Mouse (Mus musculus): ENCODE data around the gene Itih2. TPM values are rescaled to one million over a fixed set of nuclear protein-coding genes. Genes with fewer than 3 reads are reported as not detected.

Itih2 gene
- total and polyA plus RNA-seq, 3 experiments, result not detected

DNA sequence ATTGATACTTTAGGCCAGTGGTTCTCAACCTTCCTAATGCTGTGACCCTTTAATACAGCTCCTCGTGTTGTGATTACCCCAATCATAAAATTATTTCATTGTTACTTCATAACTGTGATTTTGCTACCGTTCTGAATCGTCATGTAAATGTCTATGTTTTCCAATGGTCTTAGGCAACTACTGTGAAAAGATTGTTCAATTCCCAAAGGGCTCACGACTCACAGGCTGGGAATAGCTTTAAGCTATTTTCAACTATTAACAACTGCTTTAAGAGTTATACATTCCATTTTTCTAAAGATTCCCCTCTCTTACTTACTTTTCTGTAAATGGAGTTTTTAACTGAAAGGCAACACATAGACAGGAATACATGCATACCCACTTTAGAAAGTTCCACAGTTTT is 30.8 kb upstream of the Itih2 start:
- no peak for DNase-seq (ENCODE audit: low read depth, low spot score)
- Histone ChIP-seq H3K9ac (ENCODE audit: control insufficient read depth, low read depth, low read length, poor library complexity, severe bottlenecking) (no peak overlapping the region), H3K27ac (ENCODE audit: control insufficient read depth, low read depth, low read length) (no peak overlapping the region), H3K9me3 (replicated peaks; ENCODE audit: insufficient read depth, low read length) (no peaks in the 10 kb centered on the region), H3K4me3 (ENCODE audit: control insufficient read depth in 1 of 2, insufficient read depth in 1 of 2, low read depth in 2 of 2, low read length in 2 of 2) (no peak overlapping the region), H3K4me1 (ENCODE audit: control insufficient read depth in 1 of 2, insufficient read depth in 2 of 2, low read length in 2 of 2) (peaks cover 0 to 6% of the 10 kb centered on the region in 2 experiments; a peak in 1 of 4 replicates), H3K79me2 (ENCODE audit: control insufficient read depth, insufficient read depth, low read length, poor library complexity) (no peaks in the 10 kb centered on the region), H3K36me3 (ENCODE audit: control insufficient read depth in 1 of 2, insufficient read depth in 2 of 2, low read length in 2 of 2) (no peaks in the 10 kb centered on the region), H3K27me3 (ENCODE audit: control insufficient read depth in 1 of 2, insufficient read depth in 2 of 2, low read length in 2 of 2) (no peaks in the 10 kb centered on the region)
- TF ChIP-seq POLR2AphosphoS2 (IDR thresholded peaks at IDR 0.05; ENCODE audit: low read length) (no peak), NELFE (IDR thresholded peaks at IDR 0.05; ENCODE audit: low read depth, low read length) (no peak), MEF2A (IDR thresholded peaks at IDR 0.05; ENCODE audit: extremely low read depth, insufficient replicate concordance, low read depth, low read length, poor library complexity, severe bottlenecking) (no peak), HCFC1 (IDR thresholded peaks at IDR 0.05; ENCODE audit: low read depth, low read length) (no peak), ZKSCAN1 (IDR thresholded peaks at IDR 0.05; ENCODE audit: low read depth, low read length) (no peak), RAD21 (IDR thresholded peaks at IDR 0.05; ENCODE audit: low read depth, low read length) (no peak), ZNF384 (IDR thresholded peaks at IDR 0.05; ENCODE audit: low read depth, low read length) (no peak), CHD2 (IDR thresholded peaks at IDR 0.05; ENCODE audit: low read length) (no peak), POLR2AphosphoS5 (IDR thresholded peaks at IDR 0.05; ENCODE audit: borderline replicate concordance, low read depth, low read length) (no peak), GABPA (IDR thresholded peaks at IDR 0.05; ENCODE audit: low read depth, low read length) (no peak), MAX (IDR thresholded peaks at IDR 0.05; ENCODE audit: low read length) (no peak), JUND (IDR thresholded peaks at IDR 0.05; ENCODE audit: low read depth, low read length) (no peak), SMC3 (IDR thresholded peaks at IDR 0.05; ENCODE audit: low read depth, low read length) (no peak), KAT2A (conservative IDR thresholded peaks at IDR 0.05; ENCODE audit: low read depth, low read length) (no peak)

DNA sequence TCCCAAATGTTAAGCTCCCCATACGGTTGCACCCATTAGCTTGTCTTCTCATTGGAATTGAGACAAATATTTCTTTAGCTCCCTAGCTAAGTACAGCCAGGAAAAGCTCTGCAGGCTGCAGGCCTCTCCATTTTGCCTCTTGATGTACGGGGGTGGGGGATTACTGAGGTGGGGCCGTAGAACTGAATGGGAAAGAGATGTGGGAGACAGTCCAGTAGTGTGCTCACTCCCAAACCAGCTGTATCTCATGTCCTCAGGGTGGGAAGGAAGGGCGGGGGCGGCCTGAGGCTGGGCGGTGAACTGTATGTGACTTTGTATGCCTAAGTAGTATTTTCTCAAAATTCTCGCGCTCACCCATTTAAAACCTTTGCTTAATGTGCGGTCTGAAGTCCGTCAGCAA is 26.0 kb upstream of the Itih2 start:
- TF ChIP-seq USF1 (IDR thresholded peaks at IDR 0.05; ENCODE audit: low read depth, low read length) (no peak), MAFK (IDR thresholded peaks at IDR 0.05; ENCODE audit: borderline replicate concordance, low read depth, low read length) (no peak), ZMIZ1 (IDR thresholded peaks at IDR 0.05; ENCODE audit: low read depth, low read length) (no peak), CHD1 (IDR thresholded peaks at IDR 0.05; ENCODE audit: low read depth, low read length) (no peak), CTCF (IDR thresholded peaks at IDR 0.05 in 2 of 3, conservative IDR thresholded peaks at IDR 0.05 in 1 of 3; ENCODE audit: control insufficient read depth in 1 of 3, insufficient read depth in 1 of 3, low read depth in 2 of 3, low read length in 3 of 3, poor library complexity in 1 of 3, severe bottlenecking in 1 of 3) (no peak), NRF1 (IDR thresholded peaks at IDR 0.05; ENCODE audit: insufficient read depth, low read depth, low read length, poor library complexity, severe bottlenecking) (no peak), UBTF (IDR thresholded peaks at IDR 0.05; ENCODE audit: borderline replicate concordance, insufficient read depth, low read depth, low read length) (no peak), SMC3 (IDR thresholded peaks at IDR 0.05; ENCODE audit: low read depth, low read length) (no peak), ZNF384 (IDR thresholded peaks at IDR 0.05; ENCODE audit: low read depth, low read length) (no peak), E2F4 (IDR thresholded peaks at IDR 0.05; ENCODE audit: borderline replicate concordance, low read depth, low read length) (no peak), HCFC1 (IDR thresholded peaks at IDR 0.05; ENCODE audit: low read depth, low read length) (no peak), JUND (IDR thresholded peaks at IDR 0.05; ENCODE audit: low read depth, low read length) (no peak), MYC (IDR thresholded peaks at IDR 0.05; ENCODE audit: low read depth, low read length) (no peak), POLR2AphosphoS2 (IDR thresholded peaks at IDR 0.05; ENCODE audit: low read length) (no peak), MEF2A (IDR thresholded peaks at IDR 0.05; ENCODE audit: extremely low read depth, insufficient replicate concordance, low read depth, low read length, poor library complexity, severe bottlenecking) (no peak), MYB (IDR thresholded peaks at IDR 0.05; ENCODE audit: low read depth, low read length) (no peak), CHD2 (IDR thresholded peaks at IDR 0.05; ENCODE audit: low read length) (no peak), POLR2A (IDR thresholded peaks at IDR 0.05; ENCODE audit: control insufficient read depth in 1 of 2, insufficient read depth in 1 of 2, low read depth in 1 of 2, low read length in 2 of 2, poor library complexity in 1 of 2) (no peak), MAZ (IDR thresholded peaks at IDR 0.05; ENCODE audit: low read depth, low read length) (no peak)
- no peaks in the 10 kb centered on the region for H3K79me2 ChIP-seq (ENCODE audit: control insufficient read depth, insufficient read depth, low read length, poor library complexity)
- no peak for DNase-seq (ENCODE audit: low read depth, low spot score)
- no peaks in the 10 kb centered on the region for H3K27me3 ChIP-seq (ENCODE audit: control insufficient read depth in 1 of 2, insufficient read depth in 2 of 2, low read length in 2 of 2)
- H3K9me3 ChIP-seq (replicated peaks; ENCODE audit: insufficient read depth, low read length), result no peaks in the 10 kb centered on the region
- peaks cover 0 to 3% of the 10 kb centered on the region in 2 experiments; a peak in 2 of 4 replicates for H3K36me3 ChIP-seq (ENCODE audit: control insufficient read depth in 1 of 2, insufficient read depth in 2 of 2, low read length in 2 of 2)
- no peak overlapping the region for H3K27ac ChIP-seq (ENCODE audit: control insufficient read depth, low read depth, low read length)
- no peak overlapping the region for H3K9ac ChIP-seq (ENCODE audit: control insufficient read depth, low read depth, low read length, poor library complexity, severe bottlenecking)
- H3K4me1 ChIP-seq (ENCODE audit: control insufficient read depth in 1 of 2, insufficient read depth in 2 of 2, low read length in 2 of 2), result peaks cover 0 to 7% of the 10 kb centered on the region in 2 experiments; a peak in 1 of 4 replicates
- no peak overlapping the region for H3K4me3 ChIP-seq (ENCODE audit: control insufficient read depth in 1 of 2, insufficient read depth in 1 of 2, low read depth in 2 of 2, low read length in 2 of 2)

Data from MEL (cell line).